Mouse (Mus musculus) embryo, embryonic 11 days (tissue): ENCODE measurements around the gene 1700020N01Rik.

Experiments used
- DNase-seq: peaks from one replicate; pipeline ENCODE4 v3.0.0-alpha.2; 2015

1700020N01Rik gene

DNA sequence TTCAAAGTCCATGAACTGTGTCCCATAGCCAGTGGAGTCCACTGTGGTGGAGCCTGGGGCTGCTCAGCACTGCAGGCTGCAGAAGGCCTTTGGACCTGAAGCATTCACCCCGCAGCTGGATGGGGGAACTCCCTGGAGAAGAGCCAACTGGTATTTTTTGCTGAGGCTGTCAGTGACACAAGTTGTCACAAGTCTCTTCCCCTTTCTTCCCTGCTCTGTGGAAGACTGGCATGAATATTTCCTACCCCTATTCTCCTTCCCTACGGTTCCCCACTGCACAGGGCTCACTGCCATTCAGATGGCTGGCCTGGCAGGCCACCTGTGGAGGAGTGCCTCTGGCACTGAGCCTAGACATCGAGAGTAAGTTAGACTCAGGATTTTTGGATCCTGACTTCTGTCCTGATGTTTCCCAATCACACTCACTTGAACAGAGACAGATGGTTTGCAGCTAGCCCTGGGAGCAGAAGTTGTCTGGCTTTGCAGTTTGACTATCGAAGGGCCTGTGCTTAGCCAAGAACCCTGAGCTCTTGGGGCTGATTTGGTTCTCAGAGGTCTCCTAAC, 12.1 kb downstream of the 1700020N01Rik start:
- no peak for DNase-seq

DNA sequence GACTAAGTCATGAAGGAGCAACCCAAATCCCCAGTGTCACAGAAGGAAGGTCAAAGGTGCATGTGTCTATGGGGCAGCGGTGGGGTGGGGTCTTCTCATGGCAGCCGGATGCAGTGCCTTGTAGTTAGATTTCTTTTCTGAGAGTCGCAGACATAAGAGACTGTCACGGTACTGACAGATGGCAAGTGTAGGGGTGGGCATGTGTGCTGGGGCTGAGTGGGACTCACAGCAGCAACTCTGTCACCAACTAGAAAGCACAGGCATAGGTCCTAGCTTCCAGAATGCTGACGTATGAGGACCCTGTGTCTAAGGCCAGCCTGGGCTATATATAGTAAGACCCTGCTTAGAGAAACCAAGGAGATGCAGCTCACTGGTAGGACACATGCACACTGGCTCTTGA, 12.7 kb downstream of the 1700020N01Rik start:
- no peak for DNase-seq

DNA sequence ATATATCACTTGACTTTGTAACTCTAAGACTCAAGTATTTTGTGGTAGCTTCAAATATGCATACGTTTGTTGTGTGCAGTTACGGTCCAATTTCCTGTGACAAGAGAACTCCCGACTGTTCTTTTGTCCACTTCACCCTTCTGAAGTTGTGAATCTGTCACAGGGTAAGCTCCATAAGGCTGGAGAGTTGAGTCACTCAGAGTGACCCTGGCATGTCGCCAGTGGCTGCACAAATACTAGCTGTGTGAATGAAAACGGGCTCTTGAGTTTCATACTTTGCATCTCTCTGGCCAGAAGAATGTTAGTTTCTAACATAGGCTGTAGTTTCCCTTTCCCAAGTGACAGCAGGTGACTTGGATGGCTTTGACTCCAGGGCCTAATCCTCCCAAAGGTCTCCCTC, 14.0 kb downstream of the 1700020N01Rik start:
- no peak for DNase-seq

- no peak for DNase-seq
Measured at GRCm38 (mm10) chr10:21609583-21609982, 16.6 kb downstream of the 1700020N01Rik start.

DNA sequence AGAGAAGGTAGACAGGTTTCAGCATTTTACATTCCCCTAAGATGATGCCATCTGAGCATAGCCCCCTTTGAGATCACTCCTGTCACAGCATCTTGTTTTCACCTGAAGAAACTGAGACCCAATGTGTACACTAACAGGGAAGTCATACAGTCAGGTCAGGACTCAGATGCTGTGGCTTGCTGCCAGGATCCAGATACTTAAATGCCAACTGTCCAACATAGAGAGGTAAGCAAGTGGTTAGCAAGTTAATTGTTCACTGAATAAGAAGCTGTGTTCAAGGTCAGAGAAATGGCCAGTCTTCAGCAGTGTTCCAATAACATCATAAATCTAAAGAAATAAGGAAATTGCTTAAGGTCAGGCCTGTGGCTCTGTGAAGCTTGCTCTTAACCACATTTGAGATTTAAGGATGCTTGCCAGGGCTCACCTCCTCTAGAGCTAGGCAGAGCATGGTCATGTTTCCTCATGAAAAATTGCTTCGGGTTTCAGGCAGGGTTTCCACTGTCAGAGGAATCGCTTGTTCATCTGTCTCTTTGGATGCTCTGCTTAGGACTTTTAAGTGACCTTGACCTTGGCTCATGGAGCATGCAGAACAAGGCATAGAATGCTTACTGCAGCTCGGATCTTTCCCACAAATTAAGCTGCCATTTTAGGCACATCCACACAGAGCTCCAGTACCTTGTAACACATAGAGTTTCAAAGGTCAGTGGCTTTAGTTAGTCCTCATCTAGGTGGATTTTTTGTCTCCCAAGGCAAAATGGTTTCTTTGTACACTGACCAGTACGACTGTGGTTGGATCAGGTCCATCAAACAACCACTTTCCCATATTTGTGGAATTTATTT, 20.3 kb downstream of the 1700020N01Rik start:
- DNase-seq, result no peak

- no peak for DNase-seq
Measured at GRCm38 (mm10) chr10:21614520-21614919, 21.6 kb downstream of the 1700020N01Rik start.

- DNase-seq, result no peak
Measured at GRCm38 (mm10) chr10:21618745-21619508, 26.0 kb downstream of the 1700020N01Rik start.

DNA sequence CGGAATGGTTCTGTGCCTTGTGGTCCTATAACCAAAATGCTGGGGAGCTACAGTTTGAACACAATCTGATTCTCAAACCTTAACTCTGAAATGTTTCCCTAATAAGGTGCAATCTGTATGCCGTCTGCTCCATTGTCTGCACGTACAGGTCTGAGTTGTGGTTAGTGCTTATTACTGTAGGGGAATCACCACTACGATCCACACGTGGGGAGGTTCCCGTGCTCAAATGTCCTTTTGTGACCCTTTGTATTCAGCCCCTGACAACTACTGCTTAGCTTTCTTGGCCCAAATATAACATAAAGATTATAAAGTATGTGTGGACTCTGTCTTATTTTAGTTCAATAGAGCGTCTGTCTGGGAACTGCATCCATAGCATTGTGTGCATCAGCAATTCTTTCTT, 29.1 kb downstream of the 1700020N01Rik start:
- no peak for DNase-seq

- DNase-seq, result no peak
Measured at GRCm38 (mm10) chr10:21628555-21628954, 35.6 kb downstream of the 1700020N01Rik start.

GRCm38 (mm10) chr10:21629031-21629740, 36.2 kb downstream of the 1700020N01Rik start:
- no peak for DNase-seq

DNA sequence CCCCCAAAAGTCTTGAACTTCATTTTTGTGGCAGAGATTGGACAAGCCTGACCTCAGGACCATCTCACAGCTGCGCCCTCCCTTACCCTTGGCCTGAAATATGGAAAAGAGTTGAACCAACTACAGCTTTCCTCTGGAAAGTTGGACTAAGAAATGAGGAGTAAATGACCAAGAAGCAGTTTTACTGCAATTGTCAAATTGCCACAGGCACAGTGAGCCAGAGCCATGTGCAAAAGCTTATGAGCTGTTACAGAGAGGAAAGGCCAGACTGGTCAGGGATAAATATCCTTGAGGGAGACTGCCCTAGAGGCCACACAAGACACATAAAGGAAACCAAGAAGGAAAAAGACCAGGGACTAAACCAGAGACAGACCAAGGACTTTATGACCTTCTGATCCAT, 38.5 kb downstream of the 1700020N01Rik start:
- no peak for DNase-seq

GRCm38 (mm10) chr10:21632687-21633086, 39.7 kb downstream of the 1700020N01Rik start:
- no peak for DNase-seq

GRCm38 (mm10) chr10:21635988-21636710, 43.2 kb downstream of the 1700020N01Rik start:
- no peak for DNase-seq

- peak; percentile 13 for DNase-seq
Measured at GRCm38 (mm10) chr10:21636711-21637081, 43.8 kb downstream of the 1700020N01Rik start.

- DNase-seq, result no peak
Measured at GRCm38 (mm10) chr10:21651388-21651787, 58.4 kb downstream of the 1700020N01Rik start.

GRCm38 (mm10) chr10:21652426-21653345, 59.7 kb downstream of the 1700020N01Rik start:
- no peak for DNase-seq

DNA sequence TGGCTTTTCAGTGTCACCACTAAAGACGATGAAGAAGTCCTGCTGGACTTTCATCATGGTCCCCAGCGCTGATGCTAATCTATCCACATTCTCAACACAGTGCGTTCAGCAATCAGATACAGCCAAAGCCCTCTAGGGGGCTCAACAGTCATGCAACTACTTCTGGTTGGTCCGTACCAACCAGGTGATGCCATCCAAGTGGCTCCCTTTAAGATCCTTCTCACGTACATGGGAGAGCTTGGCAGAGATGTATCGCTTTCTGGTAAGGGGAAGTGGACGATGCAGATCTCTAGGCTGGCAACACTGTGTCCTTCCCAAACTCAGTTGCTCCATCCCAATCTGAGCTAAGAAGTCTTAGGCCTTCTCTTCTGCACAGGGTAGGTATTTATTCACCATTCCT, 60.5 kb downstream of the 1700020N01Rik start:
- no peak for DNase-seq

DNA sequence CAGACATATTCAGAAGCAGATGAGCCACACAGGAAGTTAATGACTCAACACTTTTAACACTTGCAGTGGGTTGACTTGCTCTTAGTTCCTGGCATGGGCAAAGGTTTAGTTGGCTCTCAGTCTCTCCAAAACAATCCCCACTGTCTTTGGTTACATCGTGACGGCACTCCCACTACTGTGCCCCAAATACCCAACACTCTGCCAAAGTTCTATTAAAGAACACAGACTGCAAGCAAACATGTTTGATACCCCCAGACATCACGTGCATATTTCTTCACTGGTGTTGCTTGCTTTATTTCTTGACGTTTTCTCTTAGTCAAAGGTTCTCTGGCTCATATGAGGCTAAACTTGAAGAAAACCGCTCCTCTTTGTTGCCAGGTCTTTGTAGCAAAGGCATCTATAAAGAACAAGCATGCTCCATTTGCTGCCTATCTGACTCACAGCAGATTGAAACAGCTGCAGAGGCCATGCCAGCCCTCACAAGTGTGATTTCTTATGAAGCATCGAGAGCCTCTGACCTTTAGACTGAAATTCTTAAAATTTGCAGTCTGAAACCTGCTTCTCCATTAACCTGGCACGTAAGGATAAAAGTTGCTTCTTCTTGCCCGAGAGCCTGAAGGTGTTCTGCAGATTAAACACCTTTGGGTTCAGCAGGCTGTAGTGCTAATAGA, 66.8 kb downstream of the 1700020N01Rik start:
- DNase-seq, result no peak

DNA sequence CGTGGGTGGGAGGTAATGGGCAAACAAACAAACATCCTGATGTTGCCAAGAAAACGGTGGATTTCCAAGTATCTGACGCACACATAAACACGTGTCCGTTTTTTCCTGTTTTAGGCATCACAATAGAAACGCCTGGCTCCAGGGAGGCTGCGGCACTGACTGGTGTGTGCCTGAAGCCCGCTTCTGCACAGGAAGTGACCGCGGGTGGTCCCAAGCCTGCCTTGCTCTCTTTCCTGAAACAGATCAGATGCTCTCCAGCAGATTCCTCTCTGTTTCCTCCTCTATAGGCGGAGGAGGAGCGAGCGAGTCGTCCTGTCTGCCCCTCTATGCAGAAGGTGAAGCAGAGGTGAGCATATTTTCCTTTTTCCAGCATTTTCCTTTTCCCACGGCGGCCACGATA, 76.0 kb downstream of the 1700020N01Rik start:
- peak; percentile 70 for DNase-seq

DNA sequence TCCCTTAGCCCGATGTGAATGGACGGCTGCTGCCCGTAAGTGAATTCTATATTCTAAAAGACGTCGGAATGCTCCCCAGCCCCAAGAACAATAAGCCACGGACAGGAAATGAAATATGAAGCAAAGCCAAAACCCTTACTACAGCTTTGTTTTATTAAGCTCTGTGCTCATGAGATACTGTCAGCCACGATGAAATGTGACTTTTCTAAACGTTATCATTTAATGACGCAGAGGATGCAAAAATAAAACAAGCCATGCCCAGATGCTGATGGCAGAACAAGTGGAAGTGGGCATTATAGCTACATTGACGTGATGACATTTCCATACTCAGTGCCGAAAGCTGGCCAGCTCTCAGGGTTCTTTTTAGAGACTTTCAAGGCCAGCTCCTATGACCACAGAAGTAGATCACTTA, 76.8 kb downstream of the 1700020N01Rik start:
- no peak for DNase-seq

DNA sequence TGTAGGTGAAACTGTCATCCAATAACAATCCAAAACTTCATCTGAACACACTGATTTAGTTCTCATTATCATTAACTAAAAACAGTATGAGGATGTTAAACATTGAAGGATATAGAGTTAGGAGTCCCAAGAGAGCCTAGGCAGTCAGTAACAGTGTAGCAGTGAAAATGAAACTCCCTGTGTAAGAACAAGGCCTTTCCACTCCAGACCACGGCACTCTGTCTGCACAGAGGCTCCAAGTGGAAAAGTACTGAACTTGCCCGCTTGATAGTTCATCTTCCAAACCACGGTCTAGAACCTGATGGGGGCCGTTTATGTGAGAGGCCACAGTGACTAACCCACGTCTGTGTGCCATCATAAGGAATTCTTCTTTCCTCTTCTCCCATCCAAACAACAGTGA, 77.2 kb downstream of the 1700020N01Rik start:
- no peak for DNase-seq
